Mouse (Mus musculus): ENCODE data around the gene Kif16b. TPM values are rescaled to one million over a fixed set of nuclear protein-coding genes. Genes with fewer than 3 reads are reported as not detected.

The Kif16b gene
- total RNA-seq, 2 experiments from 2014 or later, result 24.9 to 27.0 TPM

- DNase-seq, result no peak
These were observed 169.0 kb downstream of the Kif16b start for GRCm38 (mm10) chr2:142732370-142732769.

DNA sequence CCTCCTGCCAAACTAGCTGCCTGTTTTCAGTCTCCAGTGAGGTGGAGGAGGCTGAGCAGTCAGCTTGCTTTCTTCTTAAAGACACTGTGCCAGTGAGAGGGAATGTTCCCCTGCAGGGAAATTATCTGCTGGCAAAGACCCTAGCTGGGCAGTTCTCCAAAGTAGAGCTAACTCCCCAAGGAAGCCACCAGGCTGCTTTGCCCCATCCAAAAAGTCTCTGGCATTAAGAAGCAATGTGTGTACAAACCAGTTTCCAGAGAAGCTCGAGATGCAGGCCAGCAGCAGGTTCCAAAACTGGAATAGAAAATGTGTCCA is 169.6 kb downstream of the Kif16b start:
- peak; percentile 54 for DNase-seq

GRCm38 (mm10) chr2:142731016-142731777 is 170.1 kb downstream of the Kif16b start:
- no peak for DNase-seq

DNA sequence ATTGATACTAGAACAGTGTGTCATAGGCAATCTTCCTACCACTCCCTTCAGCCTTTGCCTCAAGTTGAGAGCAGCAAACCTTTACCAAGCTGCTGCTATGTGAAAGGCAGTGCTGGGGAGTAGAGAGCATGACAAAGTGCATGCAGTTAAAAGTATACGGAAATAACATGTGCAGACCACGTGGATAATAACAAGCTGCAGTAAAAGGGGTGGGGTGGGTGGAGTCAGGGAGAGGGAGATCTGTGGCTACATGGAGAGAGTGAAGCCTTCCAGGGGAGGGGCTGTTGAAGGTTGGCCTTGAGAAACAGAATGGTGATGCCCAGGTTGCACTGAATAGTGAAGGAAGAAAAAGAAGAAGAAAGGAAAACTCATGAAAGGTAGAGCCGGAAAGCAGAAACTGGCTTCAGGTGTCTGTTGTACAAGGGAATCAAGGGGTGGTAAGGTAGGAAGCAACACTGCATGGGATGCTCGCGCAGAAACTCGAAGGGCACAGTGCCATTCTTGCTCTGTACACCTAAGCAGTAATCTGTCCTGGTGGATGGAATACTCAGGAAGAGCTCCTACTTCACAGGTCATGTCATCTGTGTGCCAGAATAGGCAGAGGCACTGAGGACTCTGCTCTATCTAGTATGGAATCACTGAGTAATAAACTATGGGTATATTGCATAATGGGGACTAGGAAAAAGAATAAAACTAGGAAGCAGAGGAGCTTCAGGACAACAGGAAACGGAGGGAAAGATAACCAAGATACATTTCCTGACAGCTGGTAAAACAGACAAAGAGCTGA is 176.9 kb downstream of the Kif16b start:
- DNase-seq, result no peak

DNA sequence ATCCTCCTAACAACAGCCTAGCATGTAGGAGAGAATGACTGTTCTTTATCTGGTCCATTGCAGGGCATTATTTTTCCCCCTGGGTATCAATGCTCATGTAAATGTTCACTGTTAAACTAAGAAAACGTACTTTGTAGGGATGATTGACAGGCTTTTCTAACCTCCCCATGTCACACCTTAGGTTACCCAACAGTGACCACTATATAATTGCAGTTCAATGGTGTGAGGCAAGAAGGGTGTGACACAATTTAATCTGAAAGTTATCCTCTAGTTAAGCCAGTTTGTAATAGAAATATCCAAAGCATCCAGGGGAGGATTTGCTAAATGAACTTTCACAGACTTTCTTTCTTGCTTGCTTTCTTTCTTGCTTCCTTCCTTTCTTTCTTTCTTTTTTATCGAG is 181.2 kb downstream of the Kif16b start:
- DNase-seq, result no peak

- no peak for DNase-seq
These were observed 182.3 kb downstream of the Kif16b start for GRCm38 (mm10) chr2:142718998-142719397.

DNA sequence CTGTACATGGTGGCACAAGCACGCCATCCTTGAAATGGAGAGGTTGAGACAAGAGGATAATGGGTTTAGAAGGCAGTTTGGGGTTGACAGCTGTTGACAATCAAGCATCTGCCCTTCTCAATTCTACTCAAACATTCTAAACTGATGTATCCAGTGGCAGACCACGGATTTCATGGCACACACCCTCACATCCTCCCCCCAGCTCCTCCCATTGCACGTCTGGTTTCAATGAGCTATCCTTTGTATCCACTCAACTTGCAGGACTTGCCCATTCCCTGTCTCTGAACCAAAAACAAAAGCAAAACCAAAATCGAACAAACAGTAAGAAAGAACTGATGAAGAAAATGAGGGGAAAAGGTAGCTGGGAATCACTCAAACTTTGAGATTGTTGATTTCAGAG is 183.7 kb downstream of the Kif16b start:
- no peak for DNase-seq

GRCm38 (mm10) chr2:142715912-142716260 is 185.4 kb downstream of the Kif16b start:
- no peak for DNase-seq

DNA sequence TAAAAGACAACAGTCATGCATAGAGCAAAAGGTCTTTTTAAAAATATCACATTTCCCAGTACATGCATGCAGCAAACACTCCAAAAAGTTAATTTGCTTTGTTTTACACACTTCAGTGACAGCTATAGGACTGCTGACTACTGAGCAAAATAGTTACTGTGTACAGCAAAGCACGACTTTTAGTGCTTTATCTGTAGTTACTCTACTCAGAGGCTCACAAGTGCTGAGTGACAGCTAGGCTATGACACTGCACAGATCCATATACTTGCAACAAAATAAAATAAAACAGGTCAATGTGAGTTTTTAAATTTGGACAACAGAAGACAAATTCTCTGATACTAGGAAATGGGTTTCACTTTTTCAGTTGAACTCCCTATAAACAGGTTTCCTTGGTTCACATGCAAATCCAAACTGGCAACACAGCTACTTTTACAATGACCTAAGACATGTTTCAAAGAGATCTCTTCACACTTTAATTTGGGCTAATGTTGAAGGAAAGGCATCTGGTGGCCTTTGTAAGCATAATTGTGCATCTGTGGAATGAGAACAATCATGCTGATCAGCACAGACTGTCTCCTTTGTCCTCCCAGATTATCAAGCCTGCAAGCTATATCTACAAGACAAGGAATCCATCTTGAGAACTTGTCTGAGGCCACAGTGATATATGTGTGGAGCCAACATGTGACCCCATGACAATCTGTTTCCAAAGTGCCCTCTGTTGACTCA is 186.0 kb downstream of the Kif16b start:
- no peak for DNase-seq

DNA sequence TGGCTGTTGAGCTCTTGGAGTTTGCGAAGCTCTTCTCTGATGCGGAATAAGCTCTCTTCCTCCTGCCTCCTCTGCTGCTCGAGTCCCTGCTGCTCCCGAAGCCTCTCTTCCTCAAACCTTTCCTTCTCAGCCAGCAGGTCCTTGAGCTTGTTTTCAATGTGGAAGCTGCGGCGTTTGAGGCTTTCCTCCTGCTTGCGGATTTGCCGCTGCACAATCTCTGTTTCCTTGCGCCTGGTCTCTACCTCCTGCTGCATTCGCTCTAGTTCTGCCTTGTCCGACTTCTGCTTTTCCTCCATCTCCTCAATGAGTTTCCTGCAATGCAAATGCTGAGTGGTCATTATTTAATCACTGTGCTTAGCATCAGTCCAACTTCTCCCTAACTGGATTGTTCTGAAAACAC is 188.6 kb downstream of the Kif16b start:
- no peak for DNase-seq

GRCm38 (mm10) chr2:142709326-142709725 is 192.0 kb downstream of the Kif16b start:
- DNase-seq, result no peak

DNA sequence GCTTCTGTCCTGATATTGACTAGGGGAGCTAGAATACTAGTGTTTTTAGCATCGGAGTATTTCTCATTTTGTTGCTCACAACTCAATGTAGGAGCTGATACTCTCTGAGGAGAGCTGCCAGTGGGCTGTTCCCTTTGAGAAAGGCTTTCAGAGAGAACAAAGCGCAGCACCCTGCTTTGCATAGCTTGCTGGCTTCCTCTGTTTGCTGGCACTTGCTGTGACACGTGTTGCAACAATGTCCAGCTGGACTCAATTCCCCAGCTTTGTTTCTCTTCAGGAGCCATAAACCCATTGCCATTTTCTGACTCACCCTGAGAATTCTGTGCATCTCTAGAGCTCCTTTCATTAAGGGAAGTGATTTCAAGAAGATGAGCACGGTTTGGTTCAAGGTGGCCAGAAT is 200.6 kb downstream of the Kif16b start:
- DNase-seq, result no peak

GRCm38 (mm10) chr2:142698650-142699049 is 202.7 kb downstream of the Kif16b start:
- DNase-seq, result peak; percentile 77

DNA sequence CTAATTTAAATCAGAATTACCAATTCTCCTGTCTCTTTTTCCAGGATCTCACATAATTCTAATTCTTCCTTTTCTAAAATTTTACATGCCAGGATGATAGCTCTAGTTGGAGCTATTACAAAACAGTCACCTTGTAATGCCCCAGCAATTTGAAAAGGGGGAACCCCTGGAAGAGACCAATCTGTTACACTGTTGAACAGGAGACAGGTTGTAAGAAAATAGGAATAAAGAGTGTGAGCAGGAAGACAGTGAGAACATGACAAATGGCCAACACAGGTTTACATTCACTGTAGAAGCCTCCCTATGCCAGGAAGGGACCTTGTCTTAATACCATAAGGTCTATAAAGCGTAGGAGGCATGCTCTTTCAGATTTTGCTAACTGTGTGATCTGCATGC is 206.4 kb downstream of the Kif16b start:
- DNase-seq, result no peak

DNA sequence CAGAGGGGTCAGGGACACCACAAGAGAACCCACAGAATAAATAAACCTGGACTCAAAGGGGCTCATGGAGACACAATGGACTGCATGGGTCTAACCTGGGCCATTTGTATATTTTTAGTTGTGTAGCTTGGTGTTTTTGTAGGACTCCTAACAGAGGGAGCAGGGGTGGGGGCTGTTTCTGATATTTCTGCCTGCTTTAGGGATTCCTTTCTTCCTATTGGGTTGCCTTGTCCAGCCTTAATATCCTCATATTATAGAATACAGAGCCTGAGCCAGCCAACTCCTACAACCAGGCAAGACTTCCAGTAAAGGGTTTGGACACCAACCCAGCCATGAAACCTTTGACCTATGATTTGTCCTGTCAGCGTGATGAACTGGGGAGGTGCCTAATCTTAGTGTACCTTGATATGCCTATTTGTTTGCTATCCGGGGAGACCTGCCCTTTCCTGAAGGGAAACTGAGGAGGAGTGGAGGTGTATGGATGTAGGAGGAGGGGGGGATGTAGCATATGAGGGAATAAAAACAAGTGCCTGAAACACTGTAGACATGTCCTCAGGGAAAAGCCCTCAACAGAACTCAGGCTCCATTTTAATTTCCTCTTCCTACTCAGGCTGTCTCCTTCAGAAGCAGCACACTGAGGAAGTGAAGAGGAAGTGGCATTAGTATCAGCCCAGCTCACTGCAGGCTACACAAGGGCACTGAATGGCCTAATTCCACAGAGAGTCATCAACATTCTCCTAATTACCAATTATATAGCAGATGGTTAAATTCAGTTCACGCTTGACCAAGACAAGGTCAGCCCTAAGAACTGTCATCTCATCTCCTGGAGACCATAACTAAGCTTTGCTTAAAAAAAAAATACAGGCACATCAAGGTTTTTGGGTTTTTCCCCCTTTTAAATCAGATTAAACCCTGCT is 207.1 kb downstream of the Kif16b start:
- DNase-seq, result no peak

DNA sequence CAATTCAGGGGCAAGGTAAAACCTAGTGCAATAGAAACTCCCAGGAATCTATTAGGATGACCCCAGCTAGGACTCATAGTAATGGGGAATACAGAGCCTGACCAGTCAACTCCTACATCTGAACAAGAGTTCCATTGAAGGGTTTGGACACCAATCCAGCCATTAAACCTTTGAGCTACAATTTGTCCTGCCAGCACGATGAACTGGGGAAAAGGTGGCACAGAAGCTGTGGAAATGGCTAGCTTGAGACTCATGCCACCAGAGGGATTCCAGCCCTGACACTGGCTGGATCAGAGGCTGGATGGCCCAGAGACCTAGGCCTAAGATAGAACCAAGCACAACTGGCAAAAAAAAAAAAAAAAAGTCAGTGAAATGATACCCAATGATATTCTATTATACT is 207.9 kb downstream of the Kif16b start:
- DNase-seq, result no peak

DNA sequence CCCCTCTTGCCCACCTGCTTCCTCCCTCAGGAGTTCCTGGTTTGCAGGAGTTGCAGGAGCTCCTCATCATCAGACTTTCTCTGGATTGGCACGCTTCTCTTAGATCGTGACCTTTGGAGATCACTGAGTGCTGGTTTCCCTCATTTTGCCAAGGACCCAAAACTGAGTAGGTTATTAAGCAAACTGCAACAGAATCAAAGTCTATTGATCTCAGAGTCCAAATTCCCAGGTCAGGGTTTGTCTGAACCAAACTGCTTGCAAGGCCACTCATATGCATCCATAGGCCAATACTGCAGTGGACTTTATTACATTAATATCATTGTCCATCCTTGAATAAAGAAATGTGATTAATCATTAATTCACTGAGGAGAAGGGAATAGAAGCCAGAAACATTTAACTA is 211.8 kb downstream of the Kif16b start:
- DNase-seq, result no peak

DNA sequence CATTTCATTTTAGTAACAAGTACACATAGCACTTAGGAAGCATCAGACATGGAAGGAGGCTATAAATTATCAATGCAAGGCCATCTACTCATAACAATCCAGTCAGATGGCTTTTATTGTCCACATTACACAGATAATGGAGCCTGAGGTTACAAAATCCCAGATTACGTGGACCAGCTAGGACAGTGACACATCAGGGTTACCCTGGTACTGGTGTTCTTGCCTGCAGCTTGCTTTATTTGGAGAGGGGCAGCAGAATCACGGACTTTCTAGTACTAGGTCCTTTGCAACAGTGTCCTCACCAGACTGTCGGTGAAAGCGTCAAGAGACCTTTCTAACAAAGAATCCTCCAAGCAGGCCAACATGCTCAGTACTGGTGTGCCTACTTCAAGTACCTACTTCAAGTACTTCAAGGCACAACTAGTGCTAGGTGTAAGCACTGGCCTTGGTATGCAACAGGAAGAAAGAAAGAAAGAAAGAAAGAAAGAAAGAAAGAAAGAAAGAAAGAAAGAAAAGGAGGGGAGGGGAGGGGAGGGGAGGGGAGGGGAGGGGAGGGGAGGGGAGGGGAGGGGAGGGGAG is 213.3 kb downstream of the Kif16b start:
- no peak for DNase-seq

DNA sequence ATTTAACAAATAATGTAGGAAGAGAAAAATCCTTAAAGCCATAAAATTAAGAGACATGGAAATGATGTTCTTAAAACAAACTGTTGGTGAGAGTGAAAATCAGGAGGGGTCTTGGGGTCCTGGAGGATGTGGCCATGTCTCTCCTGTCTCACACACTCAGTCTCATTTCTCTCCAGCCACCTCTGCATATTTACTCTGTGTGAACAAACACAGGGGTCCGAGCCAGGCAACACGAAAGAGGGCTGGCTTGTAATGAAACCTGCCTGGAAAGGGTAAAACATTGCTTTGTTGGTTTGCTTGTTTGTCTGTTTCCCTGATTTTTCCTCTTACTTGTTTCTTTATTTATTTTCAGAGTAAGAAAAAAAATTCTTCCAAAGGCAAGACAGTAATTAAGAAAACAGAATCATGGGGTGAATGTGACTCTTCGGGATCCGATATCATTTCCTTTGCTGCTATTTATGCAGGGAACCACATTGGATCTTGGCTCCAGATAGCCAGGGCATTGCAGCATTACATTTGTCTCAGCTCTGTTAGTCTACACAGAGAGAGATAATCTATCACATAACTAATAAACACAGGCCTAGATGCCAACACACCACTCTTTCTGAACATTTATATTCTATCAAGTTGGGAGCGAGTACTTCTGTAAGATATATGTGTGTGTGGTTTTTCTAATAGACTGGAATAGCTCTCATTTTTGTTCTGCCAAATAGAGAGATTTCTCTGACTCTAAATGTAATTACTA is 218.2 kb downstream of the Kif16b start:
- DNase-seq, result no peak

- DNase-seq, result no peak
These were observed 232.9 kb downstream of the Kif16b start for GRCm38 (mm10) chr2:142668426-142668825.

DNA sequence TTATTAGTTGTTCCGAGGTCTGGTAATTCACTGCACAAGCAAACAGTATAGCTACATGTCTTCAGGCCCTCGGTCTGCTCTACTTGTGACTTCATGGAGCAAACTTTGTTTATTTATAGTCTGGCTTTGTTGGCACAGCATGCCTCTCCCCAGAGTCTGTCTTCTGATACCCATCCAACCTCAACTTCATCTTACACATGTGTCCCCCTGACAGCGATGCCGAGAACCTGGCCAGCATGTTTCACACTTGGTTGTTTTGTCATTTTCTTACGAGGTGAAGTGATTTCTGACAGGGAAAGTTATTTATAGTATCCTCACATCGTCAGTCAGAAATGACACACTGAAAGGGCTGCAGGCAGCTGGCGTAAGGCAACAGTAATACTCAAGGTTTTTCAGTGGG is 249.7 kb downstream of the Kif16b start:
- DNase-seq, result peak; percentile 26

Measured in heart, postnatal 4 days (tissue).